Mouse (Mus musculus): ENCODE measurements at regions not wholly inside any gene's neighbourhood (a gene's known extent, or its start where the extent isn't known, plus 50 kb on each side); places are given as distances from the start of the nearest gene placed in this dataset.

DNA sequence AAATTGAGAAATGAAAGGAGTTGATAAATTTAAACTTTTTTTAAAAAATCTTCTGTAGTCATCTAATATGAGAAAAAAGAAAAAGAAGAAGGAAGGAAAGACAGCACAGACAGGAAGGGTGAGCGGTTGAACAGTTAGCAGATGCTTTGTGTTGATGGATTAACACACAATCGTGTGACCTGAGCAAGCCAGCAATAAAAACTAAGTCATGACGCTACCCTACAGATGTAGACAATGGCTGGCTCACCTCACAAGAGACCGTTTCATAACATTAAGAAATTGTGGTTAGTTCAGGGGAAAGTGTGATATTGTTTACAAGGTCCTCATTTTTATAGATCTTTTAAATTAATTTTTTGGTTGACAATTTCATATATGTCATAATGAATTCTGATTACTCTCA is 99.4 kb upstream of the Otud4 start:
- H3K9ac ChIP-seq (ENCODE audit: low read depth, poor library complexity, severe bottlenecking): no peak overlapping the region
- peaks cover 11% of the 10 kb centered on the region; the same call in 1 of the 2 replicates for H3K9me3 ChIP-seq (replicated peaks; ENCODE audit: control insufficient read depth, insufficient read depth, low read length, poor library complexity, severe bottlenecking)
- no peaks in the 10 kb centered on the region for H3K36me3 ChIP-seq (ENCODE audit: control insufficient read depth, insufficient read depth, low read length, poor library complexity, severe bottlenecking)
- no peaks in the 10 kb centered on the region for H3K4me1 ChIP-seq (ENCODE audit: control insufficient read depth, insufficient read depth, low read length)
- no peak overlapping the region for H3K4me3 ChIP-seq (ENCODE audit: low read depth, low read length)
- no peaks in the 10 kb centered on the region; the same call in 1 of the 2 replicates for H3K27me3 ChIP-seq (ENCODE audit: control insufficient read depth, insufficient read depth, low read length, poor library complexity, severe bottlenecking)
- TF ChIP-seq EP300 (IDR thresholded peaks at IDR 0.05; ENCODE audit: insufficient read depth, low read depth, low read length) (no peak), POLR2A (IDR thresholded peaks at IDR 0.05; ENCODE audit: insufficient read depth, low read length) (no peak), CTCF (IDR thresholded peaks at IDR 0.05; ENCODE audit: low read depth, low read length) (no peak)
- no peak overlapping the region for H3K27ac ChIP-seq (ENCODE audit: insufficient read depth, low read length)

GRCm38 (mm10) chr8:79534271-79534889 is 105.0 kb upstream of the Otud4 start:
- peaks cover 6% of the 10 kb centered on the region for H3K9me3 ChIP-seq (replicated peaks; ENCODE audit: control insufficient read depth, insufficient read depth, low read length, poor library complexity, severe bottlenecking)
- no peak overlapping the region for H3K4me3 ChIP-seq (ENCODE audit: low read depth, low read length)
- H3K27ac ChIP-seq (ENCODE audit: insufficient read depth, low read length): no peak overlapping the region
- no peaks in the 10 kb centered on the region for H3K4me1 ChIP-seq (ENCODE audit: control insufficient read depth, insufficient read depth, low read length)
- H3K36me3 ChIP-seq (ENCODE audit: control insufficient read depth, insufficient read depth, low read length, poor library complexity, severe bottlenecking): no peaks in the 10 kb centered on the region
- no peak for TF ChIP-seq POLR2A (IDR thresholded peaks at IDR 0.05; ENCODE audit: insufficient read depth, low read length)
- TF ChIP-seq EP300 (IDR thresholded peaks at IDR 0.05; ENCODE audit: insufficient read depth, low read depth, low read length): no peak
- no peak for TF ChIP-seq CTCF (IDR thresholded peaks at IDR 0.05; ENCODE audit: low read depth, low read length)
- H3K9ac ChIP-seq (ENCODE audit: low read depth, poor library complexity, severe bottlenecking): no peak overlapping the region
- no peaks in the 10 kb centered on the region for H3K27me3 ChIP-seq (ENCODE audit: control insufficient read depth, insufficient read depth, low read length, poor library complexity, severe bottlenecking)

DNA sequence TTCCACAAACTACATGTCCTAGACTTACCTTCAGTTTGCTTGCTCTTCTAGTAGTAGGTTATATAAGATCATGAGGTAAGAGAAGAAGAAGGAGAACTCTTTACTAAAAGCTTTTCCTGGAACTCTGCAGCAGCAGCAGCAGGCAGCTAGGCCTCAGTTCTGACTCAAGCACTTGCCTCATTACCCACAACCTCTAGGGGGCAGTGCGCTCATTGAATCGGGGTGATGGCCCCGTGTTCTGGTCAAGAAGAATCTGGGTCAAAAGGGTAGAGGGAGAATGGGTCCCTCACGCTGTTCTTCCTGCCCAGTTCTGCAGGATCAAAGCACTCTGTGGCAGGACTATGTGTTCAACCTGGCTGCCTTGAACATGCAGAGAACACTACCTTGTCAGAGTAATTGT is 109.9 kb upstream of the Otud4 start:
- H3K27ac ChIP-seq (ENCODE audit: insufficient read depth, low read length): no peak overlapping the region
- no peaks in the 10 kb centered on the region for H3K36me3 ChIP-seq (ENCODE audit: control insufficient read depth, insufficient read depth, low read length, poor library complexity, severe bottlenecking)
- no peaks in the 10 kb centered on the region for H3K27me3 ChIP-seq (ENCODE audit: control insufficient read depth, insufficient read depth, low read length, poor library complexity, severe bottlenecking)

DNA sequence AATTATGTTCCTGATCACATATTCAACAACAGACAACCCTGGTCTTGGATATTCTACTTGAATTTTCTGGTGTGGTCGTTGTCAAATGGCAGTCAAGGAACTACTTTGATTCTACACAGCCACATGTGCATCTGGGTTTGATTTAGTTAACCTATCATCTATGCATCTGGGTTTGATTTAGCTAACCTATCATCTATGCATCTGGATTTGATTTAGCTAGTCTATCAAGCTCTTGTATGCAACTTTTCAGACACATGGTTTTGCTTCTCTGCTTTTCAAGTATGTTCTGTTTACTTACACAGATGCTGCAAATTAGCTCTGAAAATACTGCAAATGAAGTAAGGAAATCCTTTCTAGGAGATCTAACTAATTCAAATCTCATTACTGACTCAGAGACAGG is 117.4 kb upstream of the Otud4 start:
- TF ChIP-seq CTCF (IDR thresholded peaks at IDR 0.05; ENCODE audit: low read depth, low read length) (no peak), POLR2A (IDR thresholded peaks at IDR 0.05; ENCODE audit: insufficient read depth, low read length) (no peak), EP300 (IDR thresholded peaks at IDR 0.05; ENCODE audit: insufficient read depth, low read depth, low read length) (no peak)
- Histone ChIP-seq H3K9me3 (replicated peaks; ENCODE audit: control insufficient read depth, insufficient read depth, low read length, poor library complexity, severe bottlenecking) (no peaks in the 10 kb centered on the region), H3K4me1 (ENCODE audit: control insufficient read depth, insufficient read depth, low read length) (no peaks in the 10 kb centered on the region), H3K36me3 (ENCODE audit: control insufficient read depth, insufficient read depth, low read length, poor library complexity, severe bottlenecking) (no peaks in the 10 kb centered on the region), H3K9ac (ENCODE audit: low read depth, poor library complexity, severe bottlenecking) (no peak overlapping the region), H3K27ac (ENCODE audit: insufficient read depth, low read length) (no peak overlapping the region), H3K27me3 (ENCODE audit: control insufficient read depth, insufficient read depth, low read length, poor library complexity, severe bottlenecking) (no peaks in the 10 kb centered on the region), H3K4me3 (ENCODE audit: low read depth, low read length) (no peak overlapping the region)

More for the DNA sequence above, 109.9 kb upstream of the Otud4 start:
- Histone ChIP-seq H3K9ac (ENCODE audit: low read depth, poor library complexity, severe bottlenecking) (no peak overlapping the region), H3K9me3 (replicated peaks; ENCODE audit: control insufficient read depth, insufficient read depth, low read length, poor library complexity, severe bottlenecking) (peaks cover 6% of the 10 kb centered on the region), H3K4me1 (ENCODE audit: control insufficient read depth, insufficient read depth, low read length) (no peaks in the 10 kb centered on the region), H3K4me3 (ENCODE audit: low read depth, low read length) (no peak overlapping the region)
- TF ChIP-seq CTCF (IDR thresholded peaks at IDR 0.05; ENCODE audit: low read depth, low read length) (peak; percentile 77), EP300 (IDR thresholded peaks at IDR 0.05; ENCODE audit: insufficient read depth, low read depth, low read length) (no peak), POLR2A (IDR thresholded peaks at IDR 0.05; ENCODE audit: insufficient read depth, low read length) (no peak)

- H3K9me3 ChIP-seq (replicated peaks; ENCODE audit: control insufficient read depth, insufficient read depth, low read length, poor library complexity, severe bottlenecking): no peaks in the 10 kb centered on the region
- H3K27me3 ChIP-seq (ENCODE audit: control insufficient read depth, insufficient read depth, low read length, poor library complexity, severe bottlenecking): no peaks in the 10 kb centered on the region
- no peak overlapping the region for H3K4me3 ChIP-seq (ENCODE audit: low read depth, low read length)
- H3K4me1 ChIP-seq (ENCODE audit: control insufficient read depth, insufficient read depth, low read length): no peaks in the 10 kb centered on the region
- no peak for TF ChIP-seq EP300 (IDR thresholded peaks at IDR 0.05; ENCODE audit: insufficient read depth, low read depth, low read length)
- H3K36me3 ChIP-seq (ENCODE audit: control insufficient read depth, insufficient read depth, low read length, poor library complexity, severe bottlenecking): no peaks in the 10 kb centered on the region
- no peak overlapping the region for H3K9ac ChIP-seq (ENCODE audit: low read depth, poor library complexity, severe bottlenecking)
- no peak overlapping the region for H3K27ac ChIP-seq (ENCODE audit: insufficient read depth, low read length)
Measured at GRCm38 (mm10) chr8:79518966-79519365, 119.6 kb upstream of the Smad1 start.

DNA sequence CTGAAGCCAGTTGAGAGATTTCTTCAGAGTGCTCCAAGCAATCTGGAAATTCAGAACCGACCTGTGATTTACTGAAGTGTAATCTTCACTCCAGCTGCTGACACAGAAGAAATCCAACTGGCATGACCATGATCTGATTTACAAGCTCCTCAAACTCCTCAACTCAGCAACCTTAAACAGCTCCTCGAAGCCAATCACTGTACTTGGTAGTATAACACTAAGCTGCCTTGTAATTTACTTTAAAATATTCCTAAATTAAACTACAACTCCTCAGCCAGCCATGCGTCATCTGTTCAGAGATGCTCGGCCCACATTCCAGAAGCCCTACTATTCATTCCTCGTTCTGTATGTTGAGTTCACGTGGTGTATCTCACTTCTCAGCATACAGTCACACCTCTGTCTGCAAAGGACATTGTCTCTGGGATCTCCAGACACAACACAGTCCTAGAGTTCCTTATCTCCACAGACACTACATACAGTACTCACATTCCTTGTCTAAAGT is 116.0 kb upstream of the Smad1 start:
- Histone ChIP-seq H3K9me3 (replicated peaks; ENCODE audit: control insufficient read depth, insufficient read depth, low read length, poor library complexity, severe bottlenecking) (no peaks in the 10 kb centered on the region; the same call in 1 of the 2 replicates), H3K4me3 (ENCODE audit: low read depth, low read length) (no peak overlapping the region), H3K27ac (ENCODE audit: insufficient read depth, low read length) (no peak overlapping the region), H3K4me1 (ENCODE audit: control insufficient read depth, insufficient read depth, low read length) (no peaks in the 10 kb centered on the region), H3K36me3 (ENCODE audit: control insufficient read depth, insufficient read depth, low read length, poor library complexity, severe bottlenecking) (no peaks in the 10 kb centered on the region), H3K9ac (ENCODE audit: low read depth, poor library complexity, severe bottlenecking) (no peak overlapping the region), H3K27me3 (ENCODE audit: control insufficient read depth, insufficient read depth, low read length, poor library complexity, severe bottlenecking) (no peaks in the 10 kb centered on the region)
- TF ChIP-seq EP300 (IDR thresholded peaks at IDR 0.05; ENCODE audit: insufficient read depth, low read depth, low read length) (no peak), CTCF (IDR thresholded peaks at IDR 0.05; ENCODE audit: low read depth, low read length) (no peak), POLR2A (IDR thresholded peaks at IDR 0.05; ENCODE audit: insufficient read depth, low read length) (no peak)
